Mouse (Mus musculus) frontal cortex, postnatal 25 days (tissue): ENCODE results near the gene Zmym4.

Experiments
- DNase-seq, 2 experiments: peaks; one replicate each; pipeline ENCODE4 v3.0.0; 2022; ENCODE audit warnings: low spot score in 2 of 2

Zmym4 gene

GRCm38 (mm10) chr4:126822891-126823882 is 144.7 kb downstream of the Zmym4 start:
- DNase-seq, result no peak

GRCm38 (mm10) chr4:126814854-126815253 is 153.1 kb downstream of the Zmym4 start:
- DNase-seq, result no peak

GRCm38 (mm10) chr4:126813212-126813611 is 154.7 kb downstream of the Zmym4 start:
- no peak for DNase-seq
